ENCODE assay signal across 17 mouse cellular contexts in genomic region chr13:24955500-24955899, GRCm38 (mm10). TPM values are rescaled to one million over a fixed set of nuclear protein-coding genes. Genes with fewer than 3 reads are reported as not detected.
DNase-seq lines count a peak whose midpoint lies in the region; ATAC-seq and TF ChIP-seq lines count a peak whose summit lies in the region.
"Had no signal": no experiment of that assay in that cellular context is flagged by ENCODE, and none has a peak within 500 bp of the region (broad histone marks: within the 10 kb centered on the region; RNA-seq: fewer than 3 reads in every experiment).

No protein-coding gene starts in this region.

- H3K4me2 ChIP-seq in lung, embryonic 16.5 days (ENCODE audit: low read depth, low read length) = no peak overlapping the region
- no peak overlapping the region for H3K4me2 ChIP-seq in limb, embryonic 14.5 days (replicated peaks; ENCODE audit: low read depth, low read length, severe bottlenecking)
- H3K4me2 ChIP-seq: embryonic facial prominence, embryonic 12.5 days; heart, embryonic 13.5 days had no signal

- ATAC-seq in lung, embryonic 16.5 days (ENCODE audit: low read depth) = peak; percentile 84
- no peak for ATAC-seq in limb, embryonic 14.5 days (ENCODE audit: low FRiP score, low read depth)
- ATAC-seq: CD4-positive, CD25-positive, alpha-beta regulatory T cell, adult 4 months; forebrain, embryonic 14.5 days had no signal

- 0 out of 2 replicates have a peak overlapping the region, but pooled peaks have one; percentile 3 for H3K27ac ChIP-seq in lung, embryonic 16.5 days (ENCODE audit: low read length)
- H3K27ac ChIP-seq in ES-E14 (ENCODE audit: insufficient read depth, low read depth, low read length, poor library complexity, severe bottlenecking) = no peak overlapping the region
- no peak overlapping the region for H3K27ac ChIP-seq in limb, embryonic 14.5 days (replicated peaks; ENCODE audit: low read depth, low read length)
- H3K27ac ChIP-seq: embryonic facial prominence, embryonic 12.5 days; heart, embryonic 13.5 days; liver, embryonic 14.5 days had no signal

- no peak overlapping the region for H3K4me3 ChIP-seq in lung, embryonic 16.5 days (ENCODE audit: low read length)
- H3K4me3 ChIP-seq in ES-E14 (ENCODE audit: insufficient read depth in 1 of 2, low read depth in 1 of 2, low read length in 2 of 2, poor library complexity in 1 of 2, severe bottlenecking in 1 of 2) = no peak overlapping the region
- no peak overlapping the region for H3K4me3 ChIP-seq in limb, embryonic 14.5 days (replicated peaks; ENCODE audit: low read length)
- H3K4me3 ChIP-seq: embryonic facial prominence, embryonic 12.5 days; heart, embryonic 13.5 days had no signal

- no peaks in the 10 kb centered on the region; the same call in 1 of the 2 replicates for H3K4me1 ChIP-seq in lung, embryonic 16.5 days (replicated peaks; ENCODE audit: control insufficient read depth, insufficient read depth, low read length)
- H3K4me1 ChIP-seq in ES-E14 (ENCODE audit: control insufficient read depth in 2 of 2, insufficient read depth in 2 of 2, low read length in 2 of 2, poor library complexity in 1 of 2) = peaks cover 0 to 5% of the 10 kb centered on the region in 2 experiments; a peak in 1 of 4 replicates
- no peaks in the 10 kb centered on the region for H3K4me1 ChIP-seq in limb, embryonic 14.5 days (ENCODE audit: control insufficient read depth, insufficient read depth, low read length)

- 7% methylated on average over 10 of the region's 10 CpGs for WGBS in lung, embryonic 16.5 days
- 4% methylated on average over 10 of the region's 10 CpGs for WGBS in limb, embryonic 14.5 days

- H3K27me3 ChIP-seq in lung, embryonic 16.5 days (ENCODE audit: control insufficient read depth, insufficient read depth, low read depth, low read length) = no peaks in the 10 kb centered on the region
- H3K27me3 ChIP-seq in limb, embryonic 14.5 days (ENCODE audit: control insufficient read depth, insufficient read depth, low read length) = no peaks in the 10 kb centered on the region

- TF ChIP-seq POLR2A in limb, embryonic 14.5 days (IDR thresholded peaks at IDR 0.05; ENCODE audit: borderline replicate concordance, extremely low read depth, insufficient read depth, insufficient read length) = no peak

- H3K36me3 ChIP-seq in lung, embryonic 16.5 days (ENCODE audit: control insufficient read depth, insufficient read depth, low read length) = no peaks in the 10 kb centered on the region
- H3K36me3 ChIP-seq in ES-E14 (ENCODE audit: control insufficient read depth, insufficient read depth, low read length, poor library complexity, severe bottlenecking) = no peaks in the 10 kb centered on the region
- H3K36me3 ChIP-seq in limb, embryonic 14.5 days (ENCODE audit: control insufficient read depth, insufficient read depth, low read length) = no peaks in the 10 kb centered on the region
- H3K36me3 ChIP-seq: embryonic facial prominence, embryonic 12.5 days; heart, embryonic 13.5 days had no signal

- DNase-seq in lung, postnatal 14 days = no peak
- peak; percentile 76 for DNase-seq in ES-E14 (ENCODE audit: low read depth, low spot score)
- peak; percentile 31 for DNase-seq in embryo, embryonic 10.5 days (ENCODE audit: low spot score)
- DNase-seq in limb, embryonic 14.5 days (ENCODE audit: low spot score) = peak; percentile 34
- DNase-seq in gastrocnemius, adult 18-20 months (ENCODE audit: low spot score) = no peak
- no peak for DNase-seq in left cerebral cortex, adult 8-10 months (ENCODE audit: low spot score in 2 of 2)
- DNase-seq: adrenal gland, postnatal 36 days; cerebellum, adult 11-12 months; gastrocnemius, postnatal 25 days; kidney, adult 9 months; thymus, adult 18-20 months had no signal

- H3K9ac ChIP-seq in lung, embryonic 16.5 days (ENCODE audit: low read length) = no peak overlapping the region
- H3K9ac ChIP-seq in ES-E14 (ENCODE audit: insufficient read depth, low read depth, low read length, poor library complexity, severe bottlenecking) = no peak overlapping the region
- H3K9ac ChIP-seq in limb, embryonic 14.5 days (ENCODE audit: low read depth, low read length, severe bottlenecking) = no peak overlapping the region
- H3K9ac ChIP-seq: embryonic facial prominence, embryonic 12.5 days; heart, embryonic 13.5 days; liver, embryonic 14.5 days had no signal

- no peaks in the 10 kb centered on the region for H3K9me3 ChIP-seq in lung, embryonic 16.5 days (ENCODE audit: control insufficient read depth, low read length)
- H3K9me3 ChIP-seq in ES-E14 (ENCODE audit: control insufficient read depth, insufficient read depth, low read depth, low read length) = no peaks in the 10 kb centered on the region
- H3K9me3 ChIP-seq in limb, embryonic 14.5 days (ENCODE audit: control insufficient read depth, low read length) = no peaks in the 10 kb centered on the region
- H3K9me3 ChIP-seq: embryonic facial prominence, embryonic 12.5 days; heart, embryonic 13.5 days had no signal

- in situ Hi-C loops in ES-E14 (cut with MboI; ENCODE audit: low sequenced_read_pairs in 2 of 2, unreplicated experiment in 2 of 2) = no loop called here

TF ChIP-seq in ES-E14, 5 proteins besides CTCF, POLR2A, EP300 and RAD21:
- TF ChIP-seq CHD2 (IDR thresholded peaks at IDR 0.05; ENCODE audit: low read depth, low read length) = no peak
- TF ChIP-seq MAFK (IDR thresholded peaks at IDR 0.05; ENCODE audit: insufficient read depth, low read depth, low read length) = no peak
- TF ChIP-seq HCFC1 (IDR thresholded peaks at IDR 0.05; ENCODE audit: borderline replicate concordance, insufficient read depth, low read length) = no peak
- no peak for TF ChIP-seq ZC3H11A (IDR thresholded peaks at IDR 0.05; ENCODE audit: borderline replicate concordance, low read depth, low read length)

RNA-seq across cellular contexts. Expression of gene Gpld1, which starts 12.5 kb away (rescaled TPM):
- 1.7 and 1.9 TPM in 2 replicates for polyA plus RNA-seq in lung, embryonic 16.5 days (2015; fragmentation: Nextera tagmentation; extraction: Ambion mirVana)
- 0.67 and 0.69 TPM in 2 replicates for total RNA-seq in ES-E14 (2012; rRNA removed)
- polyA plus RNA-seq in limb, embryonic 14.5 days (2012; rRNA removed) = 2.1 and 2.4 TPM in 2 replicates
- 2.1 and 3.5 TPM in 2 replicates for polyA plus RNA-seq in limb, embryonic 14.5 days (2014; fragmentation: Nextera tagmentation; extraction: Ambion mirVana)
- under 1 TPM; 0.84 to 0.95 TPM for total RNA-seq in gastrocnemius, adult 18-20 months (2021)
- total RNA-seq in left cerebral cortex, adult 8-10 months (2022) = 10 to 100 TPM; 22.6 to 27.9 (median 23.8) TPM

RNA-seq across cellular contexts. Expression of gene Aldh5a1, which starts 18.0 kb away (rescaled TPM):
- 7.1 and 7.6 TPM in 2 replicates for polyA plus RNA-seq in lung, embryonic 16.5 days (2015; fragmentation: Nextera tagmentation; extraction: Ambion mirVana)
- total RNA-seq in ES-E14 (2012; rRNA removed) = 2.3 and 3.0 TPM in 2 replicates
- 6.3 and 6.7 TPM in 2 replicates for polyA plus RNA-seq in limb, embryonic 14.5 days (2012; rRNA removed)
- polyA plus RNA-seq in limb, embryonic 14.5 days (2014; fragmentation: Nextera tagmentation; extraction: Ambion mirVana) = 5.3 and 5.5 TPM in 2 replicates
- 1 to 10 TPM; 7.9 to 8.3 TPM for total RNA-seq in gastrocnemius, adult 18-20 months (2021)
- total RNA-seq in left cerebral cortex, adult 8-10 months (2022) = 10 to 100 TPM; 63.2 to 76.6 (median 69.0) TPM

Comparison
In these comparisons a context has a peak if more than half of its experiments do, and no peak if none do; other contexts are left out.
1. DNase-seq: peak in ES-E14 (single experiment), embryo, embryonic 10.5 days (single experiment) and limb, embryonic 14.5 days (single experiment); none in lung, postnatal 14 days (single experiment), gastrocnemius, adult 18-20 months (single experiment) and left cerebral cortex, adult 8-10 months (0 of 2).
2. RNA of gene Gpld1, which starts 12.5 kb away (total RNA-seq): 22.6 to 27.9 TPM in left cerebral cortex, adult 8-10 months; 0.84 to 0.95 TPM in gastrocnemius, adult 18-20 months and 0.67 to 0.69 TPM in ES-E14; every median in the first group is over 10 times any median in the second.
3. RNA of gene Aldh5a1, which starts 18.0 kb away (total RNA-seq): 63.2 to 76.6 TPM in left cerebral cortex, adult 8-10 months; 7.9 to 8.3 TPM in gastrocnemius, adult 18-20 months and 2.3 to 3.0 TPM in ES-E14; every median in the first group is over 4 times any median in the second.